Mouse (Mus musculus) intestine, embryonic 15.5 days (tissue): ENCODE measurements around the gene Olfr656. TPM values are rescaled to one million over a fixed set of nuclear protein-coding genes. Genes with fewer than 3 reads are reported as not detected.

ENCODE experiments used
- ATAC-seq: fragments of 200-750 bp; cut with Nextera tagmentation; 2 replicates; pipeline ENCODE4 v1.8.0; 2017; ENCODE audit warnings: moderate TSS enrichment, moderate library complexity
- H3K27ac ChIP-seq: fragments of 300-500 bp; sonication (generic); 2 replicates; pipeline ENCODE4 v1.5.1; 2015; ENCODE audit warnings: mild to moderate bottlenecking, inconsistent platforms
- H3K27me3 ChIP-seq: fragments of 300-500 bp; sonication (generic); replicated peaks from 2 replicates; pipeline ENCODE4 v1.6.1; 2015; ENCODE audit warnings: inconsistent platforms
- H3K36me3 ChIP-seq: fragments of 300-500 bp; sonication (generic); 2 replicates; pipeline ENCODE4 v1.6.1; 2015; ENCODE audit warnings: inconsistent platforms
- H3K4me1 ChIP-seq: fragments of 300-500 bp; sonication (generic); replicated peaks from 2 replicates; pipeline ENCODE4 v1.6.1; 2015; ENCODE audit warnings: inconsistent platforms
- H3K4me2 ChIP-seq: fragments of 300-500 bp; sonication (generic); replicated peaks from 2 replicates; pipeline ENCODE4 v1.6.1; 2015; ENCODE audit warnings: mild to moderate bottlenecking, inconsistent platforms
- H3K4me3 ChIP-seq: fragments of 300-500 bp; sonication (generic); replicated peaks from 2 replicates; pipeline ENCODE4 v1.5.1; 2015; ENCODE audit warnings: inconsistent platforms
- H3K9ac ChIP-seq: fragments of 300-500 bp; sonication (generic); 2 replicates; pipeline ENCODE4 v1.6.1; 2015; ENCODE audit warnings: inconsistent platforms
- H3K9me3 ChIP-seq: fragments of 300-500 bp; sonication (generic); 2 replicates; pipeline ENCODE4 v1.6.1; 2016; ENCODE audit warnings: inconsistent platforms
- WGBS: fragments of 180-500 bp; shearing (Covaris S2); methylation state at CpG from one replicate; pipeline ENCODE4 v1.1.7; 2015; 5-methylcytosine and 5-hydroxymethylcytosine counted together
- polyA plus RNA-seq: library from polyadenylated mRNA; unstranded; fragments of >200 nt; fragmentation: Nextera tagmentation; extraction: Ambion mirVana; gene quantifications from 2 replicates; pipeline ENCODE4 v1.2.1, GENCODE M21; 2015

Olfr656 gene
- not detected in 2 replicates for polyA plus RNA-seq

GRCm38 (mm10) chr7:104613655-104614054 is at the start of gene Olfr656:
Olfr656 (plus strand) TSS chr7:104613955.
- H3K9ac ChIP-seq: no peak within 1 kb of the TSS
- H3K27ac ChIP-seq: no peak within 1 kb of the TSS
- ATAC-seq: no peak
- WGBS: 74% methylated on average over 4 of the region's 4 CpGs
- no peaks in the 10 kb centered on the region for H3K36me3 ChIP-seq
- H3K4me1 ChIP-seq: no peaks in the 10 kb centered on the region
- H3K4me3 ChIP-seq: no peak within 1 kb of the TSS
- no peak within 1 kb of the TSS for H3K4me2 ChIP-seq
- no peaks in the 10 kb centered on the region for H3K9me3 ChIP-seq
- no peaks in the 10 kb centered on the region for H3K27me3 ChIP-seq

GRCm38 (mm10) chr7:104577014-104577413 is 36.7 kb upstream of the Olfr656 start, which contains the start of gene Olfr653:
Olfr653 (plus strand) TSS chr7:104577314.
- no peaks in the 10 kb centered on the region for H3K27me3 ChIP-seq
- H3K36me3 ChIP-seq: no peaks in the 10 kb centered on the region
- no peak within 1 kb of the TSS for H3K4me2 ChIP-seq
- WGBS: 74% methylated on average over 2 of the region's 2 CpGs
- no peaks in the 10 kb centered on the region for H3K4me1 ChIP-seq
- ATAC-seq: no peak
- no peaks in the 10 kb centered on the region for H3K9me3 ChIP-seq
- H3K4me3 ChIP-seq: no peak within 1 kb of the TSS
- no peak within 1 kb of the TSS for H3K9ac ChIP-seq
- no peak within 1 kb of the TSS for H3K27ac ChIP-seq

GRCm38 (mm10) chr7:104580846-104581245 is 32.9 kb upstream of the Olfr656 start:
- no peak overlapping the region for H3K9ac ChIP-seq
- H3K4me3 ChIP-seq: no peak overlapping the region
- H3K4me2 ChIP-seq: no peak overlapping the region
- WGBS: 80% methylated on average over 4 of the region's 4 CpGs
- H3K9me3 ChIP-seq: no peaks in the 10 kb centered on the region
- ATAC-seq: peak; percentile 89
- no peaks in the 10 kb centered on the region for H3K4me1 ChIP-seq
- no peak overlapping the region for H3K27ac ChIP-seq
- H3K36me3 ChIP-seq: no peaks in the 10 kb centered on the region
- H3K27me3 ChIP-seq: no peaks in the 10 kb centered on the region

- H3K4me1 ChIP-seq: no peaks in the 10 kb centered on the region
- no peak overlapping the region for H3K27ac ChIP-seq
- H3K9ac ChIP-seq: no peak overlapping the region
- H3K9me3 ChIP-seq: no peaks in the 10 kb centered on the region
- no peak overlapping the region for H3K4me2 ChIP-seq
- ATAC-seq: peak; percentile 76
- H3K36me3 ChIP-seq: no peaks in the 10 kb centered on the region
- WGBS: 67% methylated on average over 4 of the region's 4 CpGs
- no peak overlapping the region for H3K4me3 ChIP-seq
- H3K27me3 ChIP-seq: no peaks in the 10 kb centered on the region
These were observed 32.3 kb upstream of the Olfr656 start for GRCm38 (mm10) chr7:104581429-104581828.

- Histone ChIP-seq H3K9ac (no peak within 1 kb of the TSS), H3K9me3 (no peaks in the 10 kb centered on the region), H3K4me1 (no peaks in the 10 kb centered on the region), H3K27me3 (no peaks in the 10 kb centered on the region), H3K4me3 (no peak within 1 kb of the TSS), H3K27ac (no peak within 1 kb of the TSS), H3K36me3 (no peaks in the 10 kb centered on the region), H3K4me2 (no peak within 1 kb of the TSS)
- ATAC-seq: no peak
- 80% methylated on average over 4 of the region's 4 CpGs for WGBS
These were observed 27.0 kb upstream of the Olfr656 start, which contains the start of gene Olfr654 for GRCm38 (mm10) chr7:104586725-104587124. Olfr654 (plus strand) TSS chr7:104587025.

- H3K4me1 ChIP-seq: no peaks in the 10 kb centered on the region
- 93% methylated on average over 5 of the region's 5 CpGs for WGBS
These were observed 25.5 kb upstream of the Olfr656 start for GRCm38 (mm10) chr7:104588274-104588673.

GRCm38 (mm10) chr7:104601679-104602078 is 12.1 kb upstream of the Olfr656 start, which contains the start of gene Olfr655:
Olfr655 (minus strand) TSS chr7:104601779.
- H3K27me3 ChIP-seq: no peaks in the 10 kb centered on the region
- H3K9me3 ChIP-seq: no peaks in the 10 kb centered on the region
- H3K4me2 ChIP-seq: no peak within 1 kb of the TSS
- no peak within 1 kb of the TSS for H3K27ac ChIP-seq
- no peak within 1 kb of the TSS for H3K9ac ChIP-seq
- H3K4me3 ChIP-seq: no peak within 1 kb of the TSS
- WGBS: 87% methylated on average over 2 of the region's 2 CpGs
- no peaks in the 10 kb centered on the region for H3K36me3 ChIP-seq
- H3K4me1 ChIP-seq: no peaks in the 10 kb centered on the region
- no peak for ATAC-seq

More at GRCm38 (mm10) chr7:104588274-104588673, 25.5 kb upstream of the Olfr656 start:
- H3K9ac ChIP-seq: no peak overlapping the region
- no peaks in the 10 kb centered on the region for H3K36me3 ChIP-seq
- no peak overlapping the region for H3K27ac ChIP-seq
- no peak overlapping the region for H3K4me3 ChIP-seq
- H3K27me3 ChIP-seq: no peaks in the 10 kb centered on the region
- no peak for ATAC-seq
- no peak overlapping the region for H3K4me2 ChIP-seq
- no peaks in the 10 kb centered on the region for H3K9me3 ChIP-seq

GRCm38 (mm10) chr7:104603173-104603572 is 10.6 kb upstream of the Olfr656 start:
- WGBS: 6% methylated on average over 3 of the region's 3 CpGs
- no peak for ATAC-seq
- no peak overlapping the region for H3K27ac ChIP-seq

GRCm38 (mm10) chr7:104604727-104605126 is 9.0 kb upstream of the Olfr656 start:
- no peaks in the 10 kb centered on the region for H3K36me3 ChIP-seq
- H3K9ac ChIP-seq: no peak overlapping the region
- H3K4me2 ChIP-seq: no peak overlapping the region
- H3K4me3 ChIP-seq: no peak overlapping the region
- ATAC-seq: no peak
- no peaks in the 10 kb centered on the region for H3K27me3 ChIP-seq
- H3K4me1 ChIP-seq: no peaks in the 10 kb centered on the region
- no peaks in the 10 kb centered on the region for H3K9me3 ChIP-seq
- no peak overlapping the region for H3K27ac ChIP-seq

More at GRCm38 (mm10) chr7:104603173-104603572, 10.6 kb upstream of the Olfr656 start:
- Histone ChIP-seq H3K9ac (no peak overlapping the region), H3K4me1 (no peaks in the 10 kb centered on the region), H3K27me3 (no peaks in the 10 kb centered on the region), H3K4me3 (no peak overlapping the region), H3K36me3 (no peaks in the 10 kb centered on the region), H3K4me2 (no peak overlapping the region), H3K9me3 (no peaks in the 10 kb centered on the region)

GRCm38 (mm10) chr7:104624494-104624893 is 10.7 kb downstream of the Olfr656 start, which contains the start of gene Olfr657:
Olfr657 (plus strand) TSS chr7:104624794.
- H3K4me1 ChIP-seq: no peaks in the 10 kb centered on the region
- ATAC-seq: no peak
- no peaks in the 10 kb centered on the region for H3K9me3 ChIP-seq
- H3K36me3 ChIP-seq: no peaks in the 10 kb centered on the region
- no peak within 1 kb of the TSS for H3K4me3 ChIP-seq
- H3K4me2 ChIP-seq: no peak within 1 kb of the TSS
- no peak within 1 kb of the TSS for H3K9ac ChIP-seq
- no peaks in the 10 kb centered on the region for H3K27me3 ChIP-seq
- no peak within 1 kb of the TSS for H3K27ac ChIP-seq

GRCm38 (mm10) chr7:104646841-104647482 is 33.2 kb downstream of the Olfr656 start, which contains the start of gene Olfr658:
Olfr658 (minus strand) TSS chr7:104647305.
- ATAC-seq: peak; percentile 90
- H3K9me3 ChIP-seq: no peaks in the 10 kb centered on the region
- H3K4me2 ChIP-seq: peak within 1 kb of the TSS; percentile 52
- no peak within 1 kb of the TSS for H3K9ac ChIP-seq
- no peaks in the 10 kb centered on the region for H3K27me3 ChIP-seq
- 19% methylated on average over 21 of the region's 22 CpGs for WGBS
- H3K36me3 ChIP-seq: no peaks in the 10 kb centered on the region
- peak within 1 kb of the TSS; percentile 18; the same call in 1 of the 2 replicates for H3K4me3 ChIP-seq
- H3K4me1 ChIP-seq: no peaks in the 10 kb centered on the region
- H3K27ac ChIP-seq: no peak within 1 kb of the TSS

GRCm38 (mm10) chr7:104666453-104666852 is 52.7 kb downstream of the Olfr656 start, which contains the start of gene Olfr659:
Olfr659 (plus strand) TSS chr7:104666753.
- Histone ChIP-seq H3K9me3 (no peaks in the 10 kb centered on the region), H3K4me2 (no peak within 1 kb of the TSS), H3K4me3 (no peak within 1 kb of the TSS), H3K27ac (no peak within 1 kb of the TSS), H3K36me3 (no peaks in the 10 kb centered on the region), H3K4me1 (no peaks in the 10 kb centered on the region), H3K27me3 (no peaks in the 10 kb centered on the region), H3K9ac (no peak within 1 kb of the TSS)
- ATAC-seq: no peak
- WGBS: 83% methylated on average over 3 of the region's 3 CpGs
